Mouse (Mus musculus) MEL (cell line): ENCODE results near the gene Gm6583.

Experiments used
- CTCF ChIP-seq, 3 experiments: IDR thresholded peaks in 2 of 3; conservative IDR thresholded peaks in 1 of 3; 2 replicates each; pipeline ENCODE4 v1.5.1; 2011 to 2012; ENCODE audit warnings: low read length in 3 of 3, low read depth in 2 of 3, mild to moderate bottlenecking in 2 of 3, improper control_type of control experiment in 1 of 3, inconsistent platforms in 1 of 3, mixed read lengths in 1 of 3, moderate library complexity in 1 of 3; ENCODE audit not compliant: control insufficient read depth in 1 of 3, insufficient read depth in 1 of 3, poor library complexity in 1 of 3, severe bottlenecking in 1 of 3
- EP300 ChIP-seq, 2 experiments: IDR thresholded peaks; 2 replicates each; pipeline ENCODE4 v1.6.1; 2011; ENCODE audit warnings: improper control_type of control experiment in 2 of 2, low read length in 2 of 2, low read depth in 1 of 2, mild to moderate bottlenecking in 1 of 2
- MAFK ChIP-seq: IDR thresholded peaks from 2 replicates; pipeline ENCODE4 v1.6.1; 2011; ENCODE audit warnings: low read depth, mild to moderate bottlenecking, low read length, improper control_type of control experiment, borderline replicate concordance
- POLR2A ChIP-seq, 2 experiments: IDR thresholded peaks; 2 replicates each; pipeline ENCODE4 v1.6.1; 2011 to 2012; ENCODE audit warnings: low read length in 2 of 2, mild to moderate bottlenecking in 2 of 2, control low read depth in 1 of 2, improper control_type of control experiment in 1 of 2, low read depth in 1 of 2, moderate library complexity in 1 of 2; ENCODE audit not compliant: control insufficient read depth in 1 of 2, insufficient read depth in 1 of 2, poor library complexity in 1 of 2
- POLR2AphosphoS5 ChIP-seq: IDR thresholded peaks from 2 replicates; pipeline ENCODE4 v1.6.1; 2012; ENCODE audit warnings: low read depth, borderline replicate concordance, mild to moderate bottlenecking, inconsistent platforms, low read length, moderate library complexity, mixed read lengths
- RAD21 ChIP-seq: IDR thresholded peaks from 2 replicates; pipeline ENCODE4 v1.6.1; 2011; ENCODE audit warnings: mild to moderate bottlenecking, low read depth, low read length, improper control_type of control experiment
- SMC3 ChIP-seq: IDR thresholded peaks from 2 replicates; pipeline ENCODE4 v1.6.1; 2011; ENCODE audit warnings: low read depth, low read length, improper control_type of control experiment
- TAL1 ChIP-seq: IDR thresholded peaks from 2 replicates; pipeline ENCODE4 v1.6.1; 2012; ENCODE audit warnings: mild to moderate bottlenecking, inconsistent platforms, low read length, moderate library complexity, mixed read lengths

- TF ChIP-seq POLR2A (IDR thresholded peaks at IDR 0.05; ENCODE audit: control insufficient read depth in 1 of 2, insufficient read depth in 1 of 2, low read depth in 1 of 2, low read length in 2 of 2, poor library complexity in 1 of 2) (no peak), MAFK (no peak), TAL1 (no peak), CTCF (IDR thresholded peaks at IDR 0.05 in 2 of 3, conservative IDR thresholded peaks at IDR 0.05 in 1 of 3; ENCODE audit: control insufficient read depth in 1 of 3, insufficient read depth in 1 of 3, low read depth in 2 of 3, low read length in 3 of 3, poor library complexity in 1 of 3, severe bottlenecking in 1 of 3) (no peak), EP300 (IDR thresholded peaks at IDR 0.05; ENCODE audit: low read depth in 1 of 2, low read length in 2 of 2) (no peak), POLR2AphosphoS5 (no peak), SMC3 (no peak), RAD21 (no peak)
Observed at GRCm38 (mm10) chr5:112349169-112349568, 6.7 kb downstream of the Gm6583 start.
